Mouse (Mus musculus) brain, embryonic 14.5 days (tissue): ENCODE data around the gene Ranbp3.
A peak's percentile ranks its signal among the peaks of the same experiment; 100 is the strongest.

ENCODE experiments used
- CTCF ChIP-seq: fragments of 200-500 bp; IDR thresholded peaks from 2 replicates; pipeline ENCODE4 v1.5.1; 2012; ENCODE audit warnings: inconsistent platforms, mild to moderate bottlenecking, moderate library complexity, borderline replicate concordance; ENCODE audit not compliant: insufficient read depth, insufficient read length; ENCODE audit errors: extremely low read depth
- POLR2A ChIP-seq: fragments of 200-500 bp; IDR thresholded peaks from 2 replicates; pipeline ENCODE4 v1.6.1; 2012; ENCODE audit warnings: mild to moderate bottlenecking, inconsistent platforms, borderline replicate concordance; ENCODE audit not compliant: poor library complexity, insufficient read depth, insufficient read length, severe bottlenecking; ENCODE audit errors: extremely low read depth

- TF ChIP-seq CTCF, result no peak
- peak; percentile 72 for TF ChIP-seq POLR2A
Measured at GRCm38 (mm10) chr17:56626754-56627470, 46.2 kb upstream of the Ranbp3 start, which contains the start of gene Lonp1.
